Mouse (Mus musculus): ENCODE data around the gene Nop56. TPM values are rescaled to one million over a fixed set of nuclear protein-coding genes. Genes with fewer than 3 reads are reported as not detected.
A peak's percentile ranks its signal among the peaks of the same experiment; 100 is the strongest.

Gene Nop56
- polyA plus RNA-seq (2015; fragmentation: Nextera tagmentation; extraction: Ambion mirVana), result 230 and 253 TPM in 2 replicates

DNA sequence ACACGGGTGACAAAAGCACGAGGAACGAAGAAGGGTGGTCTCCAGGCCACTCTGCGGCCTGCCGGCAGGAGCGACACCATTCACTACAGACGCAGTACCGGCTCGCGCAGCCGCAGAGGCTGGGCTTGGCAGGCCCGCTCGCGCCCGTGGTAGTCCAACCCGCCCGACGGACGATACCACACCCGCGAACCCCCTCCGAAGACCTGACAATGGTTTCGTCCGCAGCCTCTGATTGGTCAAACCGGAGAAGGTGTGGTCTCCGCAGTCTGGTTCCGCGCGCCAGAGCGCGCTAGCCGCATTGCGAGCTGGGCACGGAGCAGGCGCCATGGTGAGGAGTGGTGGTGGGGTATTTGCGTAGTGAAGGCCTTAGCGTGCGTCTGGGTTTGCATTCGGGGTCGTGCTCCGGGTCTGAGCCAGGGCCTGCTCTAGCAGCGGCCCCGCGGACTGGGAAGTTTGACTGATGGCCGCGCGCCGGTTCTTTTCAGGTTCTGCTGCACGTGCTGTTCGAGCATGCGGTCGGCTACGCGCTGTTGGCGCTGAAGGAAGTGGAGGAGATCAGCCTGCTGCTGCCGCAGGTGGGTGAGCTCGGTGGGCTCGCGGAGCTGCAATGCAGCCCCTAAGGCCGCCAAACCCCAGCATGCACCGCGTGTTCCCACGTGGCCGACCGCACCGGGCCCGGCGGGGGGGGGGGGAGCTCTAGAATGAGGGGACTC is at the start of gene Nop56:
Gene Nop56, plus strand, starts transcription at position 282 of the 713 bp plus-strand sequence.
- Histone ChIP-seq H3K27ac (peak within 1 kb of the TSS; percentile 94), H3K36me3 (peaks cover 37% of the 10 kb centered on the region), H3K9ac (peak within 1 kb of the TSS; percentile 94), H3K9me3 (no peaks in the 10 kb centered on the region), H3K4me2 (peak within 1 kb of the TSS; percentile 78), H3K4me1 (replicated peaks) (peaks cover 32% of the 10 kb centered on the region), H3K27me3 (no peaks in the 10 kb centered on the region), H3K4me3 (peak within 1 kb of the TSS; percentile 91)
- WGBS, result under 1% methylated on average over 67 of the region's 68 CpGs
- ATAC-seq (ENCODE audit: low FRiP score), result peak; percentile 98

DNA sequence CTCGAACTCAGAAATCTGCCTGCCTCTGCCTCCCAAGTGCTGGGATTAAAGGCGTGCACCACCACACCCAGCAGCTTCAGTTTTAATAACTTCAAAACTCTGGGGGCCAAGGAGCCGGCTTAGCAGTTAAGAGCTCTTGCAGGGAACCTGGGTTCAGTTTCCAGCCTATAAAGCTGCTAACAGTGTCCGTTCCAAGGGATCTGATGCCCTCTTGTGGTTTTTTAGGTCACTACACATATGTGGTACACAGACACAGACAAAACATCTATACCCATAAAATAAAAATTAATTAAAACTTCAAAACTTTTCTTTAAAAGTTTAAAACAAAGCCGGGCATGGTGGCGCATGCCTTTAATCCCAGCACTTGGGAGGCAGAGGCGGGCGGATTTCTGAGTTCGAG is 27.3 kb upstream of the Nop56 start:
- Histone ChIP-seq H3K4me2 (no peak overlapping the region), H3K9ac (no peak overlapping the region), H3K36me3 (no peaks in the 10 kb centered on the region), H3K4me3 (no peak overlapping the region), H3K27me3 (peaks cover 7% of the 10 kb centered on the region; the same call in 1 of the 2 replicates), H3K4me1 (replicated peaks) (no peaks in the 10 kb centered on the region), H3K27ac (no peak overlapping the region), H3K9me3 (no peaks in the 10 kb centered on the region)
- WGBS, result 53% methylated on average over 9 of the region's 9 CpGs
- no peak for ATAC-seq (ENCODE audit: low FRiP score)

DNA sequence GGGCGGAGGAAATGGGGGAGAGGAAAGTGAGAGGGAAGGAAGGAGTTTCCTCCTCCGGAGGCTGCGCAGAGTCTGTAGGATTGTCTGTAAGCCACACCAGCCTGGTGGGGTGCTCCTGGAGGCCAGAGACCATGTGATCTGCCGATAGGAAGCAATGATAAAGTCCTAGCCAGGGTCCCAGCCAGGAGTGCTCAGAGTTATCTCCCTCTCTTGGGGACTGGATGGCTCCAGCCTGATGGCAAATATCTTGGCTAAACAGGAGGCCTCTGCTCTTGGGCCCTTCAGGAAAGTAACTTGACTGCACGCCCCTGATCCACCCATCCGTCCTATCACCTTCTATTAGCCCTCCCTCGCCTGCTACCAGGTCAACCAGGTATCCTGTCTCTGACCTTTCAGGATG is 26.0 kb upstream of the Nop56 start:
- no peak overlapping the region for H3K9ac ChIP-seq
- no peak overlapping the region for H3K27ac ChIP-seq
- ATAC-seq (ENCODE audit: low FRiP score), result no peak
- no peaks in the 10 kb centered on the region for H3K36me3 ChIP-seq
- WGBS, result 81% methylated on average over 7 of the region's 7 CpGs
- no peaks in the 10 kb centered on the region for H3K9me3 ChIP-seq
- peaks cover 7% of the 10 kb centered on the region; the same call in 1 of the 2 replicates for H3K27me3 ChIP-seq
- no peaks in the 10 kb centered on the region for H3K4me1 ChIP-seq (replicated peaks)
- H3K4me3 ChIP-seq, result no peak overlapping the region
- no peak overlapping the region for H3K4me2 ChIP-seq

DNA sequence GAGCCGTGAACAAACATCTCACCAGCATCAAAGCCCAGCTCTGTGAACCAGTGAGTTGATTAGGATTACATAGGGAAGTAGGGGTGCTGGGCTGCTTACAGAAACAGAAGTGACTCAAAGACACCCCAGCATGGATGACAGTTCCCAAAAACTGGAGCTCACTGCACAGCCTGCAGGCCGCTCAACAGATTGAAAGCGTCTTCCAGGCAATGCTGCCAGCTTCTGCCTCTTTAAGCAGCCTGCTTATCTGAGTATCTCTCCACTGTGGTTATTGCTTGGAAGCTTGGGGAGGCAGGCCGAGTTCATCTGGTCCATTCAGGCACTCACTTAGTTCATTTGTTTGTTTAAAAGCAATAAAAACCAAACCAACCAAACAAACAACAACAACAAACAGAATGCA is 17.5 kb upstream of the Nop56 start:
- Histone ChIP-seq H3K4me1 (replicated peaks) (no peaks in the 10 kb centered on the region), H3K27me3 (0 out of 2 replicates have a peak, but pooled peaks cover 2% of the 10 kb centered on the region), H3K4me2 (no peak overlapping the region), H3K4me3 (no peak overlapping the region), H3K36me3 (no peaks in the 10 kb centered on the region), H3K27ac (no peak overlapping the region), H3K9me3 (no peaks in the 10 kb centered on the region), H3K9ac (no peak overlapping the region)
- WGBS, result 88% methylated on average over 4 of the region's 4 CpGs
- ATAC-seq (ENCODE audit: low FRiP score), result no peak

DNA sequence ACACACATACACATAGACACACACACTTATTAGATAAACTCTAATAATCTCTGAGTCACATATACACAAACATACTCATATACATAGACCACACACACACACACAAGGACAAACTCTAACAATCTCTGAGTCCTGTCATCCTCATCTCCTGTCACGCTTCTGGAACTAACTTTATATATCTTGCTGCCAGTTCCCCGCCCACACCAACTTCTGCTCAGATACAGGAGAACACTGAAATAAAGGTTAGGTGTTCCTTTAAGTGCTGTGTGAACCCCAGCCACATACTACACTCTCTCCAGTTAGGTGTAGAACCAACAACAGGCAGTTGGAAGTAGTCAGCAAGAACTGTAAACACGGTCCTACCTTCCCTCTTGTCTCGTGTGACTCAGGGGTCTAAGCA is 13.4 kb upstream of the Nop56 start:
- Histone ChIP-seq H3K4me2 (no peak overlapping the region), H3K27ac (no peak overlapping the region), H3K36me3 (no peaks in the 10 kb centered on the region), H3K4me3 (no peak overlapping the region), H3K4me1 (replicated peaks) (no peaks in the 10 kb centered on the region), H3K9me3 (no peaks in the 10 kb centered on the region), H3K27me3 (0 out of 2 replicates have a peak, but pooled peaks cover 2% of the 10 kb centered on the region), H3K9ac (no peak overlapping the region)
- ATAC-seq (ENCODE audit: low FRiP score), result no peak
- 92% methylated on average over 4 of the region's 4 CpGs for WGBS

DNA sequence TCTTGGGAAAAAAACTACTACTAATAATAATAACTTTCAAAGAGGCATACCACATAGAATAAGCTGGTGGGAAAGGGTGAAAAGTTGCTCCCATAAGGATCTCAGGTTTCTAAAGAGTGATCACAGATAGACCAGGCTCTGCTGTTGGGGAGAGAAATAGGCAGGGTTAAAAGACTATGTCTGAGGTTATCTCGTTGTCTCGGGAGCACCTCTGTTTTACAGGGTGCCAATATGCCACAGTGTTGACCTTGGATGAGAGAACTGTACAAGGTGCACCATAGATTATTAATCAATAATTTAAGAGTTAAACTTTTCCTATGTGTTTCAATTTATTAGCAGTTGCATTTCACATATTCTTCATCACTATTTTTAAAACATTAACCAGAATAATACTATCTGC is 12.3 kb upstream of the Nop56 start:
- H3K4me3 ChIP-seq, result no peak overlapping the region
- H3K27me3 ChIP-seq, result 0 out of 2 replicates have a peak, but pooled peaks cover 2% of the 10 kb centered on the region
- no peaks in the 10 kb centered on the region for H3K36me3 ChIP-seq
- 87% methylated on average over 2 of the region's 2 CpGs for WGBS
- H3K27ac ChIP-seq, result no peak overlapping the region
- no peak for ATAC-seq (ENCODE audit: low FRiP score)
- H3K4me2 ChIP-seq, result no peak overlapping the region
- no peak overlapping the region for H3K9ac ChIP-seq
- no peaks in the 10 kb centered on the region for H3K9me3 ChIP-seq
- H3K4me1 ChIP-seq (replicated peaks), result no peaks in the 10 kb centered on the region

DNA sequence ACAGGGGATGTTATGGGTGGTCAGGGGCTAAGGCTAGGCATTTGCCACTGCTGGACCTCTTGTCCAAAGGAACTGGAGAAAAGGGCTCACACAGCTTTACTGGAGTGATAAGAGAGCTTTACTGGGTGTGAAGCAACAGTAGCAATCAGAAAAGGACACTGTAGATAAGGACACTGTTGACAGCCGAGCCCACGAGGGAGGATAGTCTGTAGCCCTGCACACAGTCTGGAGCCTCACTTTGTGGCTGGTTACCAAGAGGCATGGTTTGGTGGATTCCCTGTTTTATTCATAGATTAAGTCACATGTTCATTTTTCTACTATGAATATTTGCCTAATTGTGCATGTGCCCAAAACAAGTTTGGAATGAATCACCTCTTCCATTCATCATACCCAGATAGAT is 11.8 kb upstream of the Nop56 start:
- H3K4me1 ChIP-seq (replicated peaks), result no peaks in the 10 kb centered on the region
- H3K4me3 ChIP-seq, result no peak overlapping the region
- ATAC-seq (ENCODE audit: low FRiP score), result no peak
- no peak overlapping the region for H3K4me2 ChIP-seq
- H3K27me3 ChIP-seq, result 0 out of 2 replicates have a peak, but pooled peaks cover 2% of the 10 kb centered on the region
- 85% methylated on average over 2 of the region's 2 CpGs for WGBS
- no peaks in the 10 kb centered on the region for H3K36me3 ChIP-seq
- H3K9ac ChIP-seq, result no peak overlapping the region
- H3K27ac ChIP-seq, result no peak overlapping the region
- no peaks in the 10 kb centered on the region for H3K9me3 ChIP-seq

DNA sequence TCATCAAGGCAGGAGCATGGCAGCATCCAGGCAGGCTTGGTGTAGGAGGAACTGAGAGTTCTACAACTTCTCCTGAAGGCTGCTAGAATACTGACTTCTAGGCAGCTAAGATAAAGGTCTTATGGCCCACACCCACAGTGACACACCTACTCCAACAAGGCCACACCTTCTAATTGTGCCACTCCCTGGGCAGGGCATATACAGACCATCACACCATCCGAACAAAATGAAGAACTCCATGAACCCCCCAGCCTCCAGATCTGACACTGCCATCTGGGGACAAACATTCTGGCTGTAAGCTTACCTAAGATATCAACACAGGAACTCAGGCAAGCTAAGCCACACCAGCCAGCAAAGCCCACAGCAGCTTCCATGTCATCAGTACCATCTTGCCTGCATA is 8.7 kb upstream of the Nop56 start:
- no peaks in the 10 kb centered on the region for H3K9me3 ChIP-seq
- 97% methylated on average over 1 of the region's 1 CpGs for WGBS
- H3K4me2 ChIP-seq, result no peak overlapping the region
- H3K27me3 ChIP-seq, result 0 out of 2 replicates have a peak, but pooled peaks cover 2% of the 10 kb centered on the region
- no peak overlapping the region for H3K27ac ChIP-seq
- H3K36me3 ChIP-seq, result no peaks in the 10 kb centered on the region
- no peak overlapping the region for H3K9ac ChIP-seq
- ATAC-seq (ENCODE audit: low FRiP score), result no peak
- H3K4me1 ChIP-seq (replicated peaks), result no peaks in the 10 kb centered on the region
- H3K4me3 ChIP-seq, result no peak overlapping the region

DNA sequence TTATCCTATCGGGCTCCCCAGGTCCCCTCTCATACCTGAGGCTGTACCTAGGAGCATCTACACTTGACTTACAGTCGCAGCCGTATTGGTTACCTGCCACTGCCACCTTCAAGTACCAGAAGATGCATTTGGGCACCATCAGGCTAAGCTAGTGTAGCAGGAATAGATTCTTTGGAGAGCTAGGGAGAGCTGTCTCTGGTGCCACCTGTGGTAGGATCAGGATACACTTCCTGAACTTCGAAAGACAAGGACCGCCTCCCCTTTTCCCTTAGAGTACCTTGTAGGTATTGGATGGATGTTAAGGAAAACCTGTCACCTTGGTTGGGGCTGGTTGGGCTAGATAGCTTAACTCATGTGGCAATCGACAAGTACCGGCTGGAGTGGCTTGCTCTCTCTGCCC is 6.2 kb upstream of the Nop56 start:
- no peak for ATAC-seq (ENCODE audit: low FRiP score)
- no peaks in the 10 kb centered on the region for H3K9me3 ChIP-seq
- H3K4me1 ChIP-seq (replicated peaks), result peaks cover 3% of the 10 kb centered on the region
- no peak overlapping the region for H3K4me3 ChIP-seq
- no peaks in the 10 kb centered on the region for H3K36me3 ChIP-seq
- H3K4me2 ChIP-seq, result no peak overlapping the region
- 68% methylated on average over 7 of the region's 7 CpGs for whole genome bisulfite sequencing
- no peaks in the 10 kb centered on the region for H3K27me3 ChIP-seq
- no peak overlapping the region for H3K27ac ChIP-seq
- H3K9ac ChIP-seq, result no peak overlapping the region

DNA sequence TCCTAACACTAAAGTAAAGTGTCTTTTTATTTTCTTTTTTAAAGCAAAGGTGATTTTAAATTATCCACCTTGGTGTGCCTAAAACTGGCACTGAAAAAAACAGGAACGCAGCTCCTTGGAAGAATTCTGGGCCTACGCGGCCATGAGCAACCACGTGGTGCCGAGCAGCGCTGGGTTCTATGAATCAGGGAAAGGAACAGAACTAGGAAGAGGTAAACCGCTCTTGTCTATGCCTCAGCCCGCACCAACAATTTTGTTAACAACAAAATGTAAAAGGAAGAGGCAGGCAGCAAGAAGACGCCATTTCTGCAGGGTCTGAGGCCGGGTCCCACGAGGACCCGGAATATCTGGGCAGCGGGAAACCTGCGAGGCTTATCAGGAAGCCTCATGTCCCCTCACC is 498 bp upstream of the Nop56 start:
- Histone ChIP-seq H3K4me3 (peak overlapping the region; percentile 91), H3K4me1 (replicated peaks) (peaks cover 32% of the 10 kb centered on the region), H3K4me2 (peak overlapping the region; percentile 78), H3K27me3 (no peaks in the 10 kb centered on the region), H3K9ac (peak overlapping the region; percentile 87), H3K36me3 (peaks cover 35% of the 10 kb centered on the region), H3K9me3 (no peaks in the 10 kb centered on the region), H3K27ac (peak overlapping the region; percentile 94)
- WGBS, result 2% methylated on average over 14 of the region's 14 CpGs
- peak; percentile 55 for ATAC-seq (ENCODE audit: low FRiP score)

DNA sequence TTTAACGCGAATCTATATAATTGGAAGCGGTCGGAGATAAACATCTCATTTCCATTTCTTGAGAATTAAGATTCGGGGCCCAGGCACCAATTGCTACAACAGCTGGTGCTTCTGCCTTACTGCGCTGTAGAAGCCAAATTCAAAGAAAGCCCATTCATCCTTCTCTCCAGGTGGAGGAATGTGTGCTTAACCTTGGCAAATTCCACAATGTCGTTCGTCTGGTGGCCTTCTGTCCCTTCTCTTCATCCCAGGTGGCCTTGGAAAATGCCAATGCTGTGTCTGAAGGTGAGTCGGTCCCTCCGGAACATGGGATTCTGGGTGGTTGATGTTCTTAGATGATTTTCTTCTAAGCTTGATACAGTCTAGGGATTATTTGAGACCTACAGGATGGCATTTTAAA is 632 bp downstream of the Nop56 start:
- ATAC-seq (ENCODE audit: low FRiP score), result no peak
- no peaks in the 10 kb centered on the region for H3K27me3 ChIP-seq
- peaks cover 43% of the 10 kb centered on the region for H3K36me3 ChIP-seq
- peak overlapping the region; percentile 94 for H3K27ac ChIP-seq
- H3K9ac ChIP-seq, result peak overlapping the region; percentile 94
- H3K4me1 ChIP-seq (replicated peaks), result peaks cover 32% of the 10 kb centered on the region
- no peaks in the 10 kb centered on the region for H3K9me3 ChIP-seq
- peak overlapping the region; percentile 78 for H3K4me2 ChIP-seq
- peak overlapping the region; percentile 91 for H3K4me3 ChIP-seq
- WGBS, result 1% methylated on average over 10 of the region's 10 CpGs

DNA sequence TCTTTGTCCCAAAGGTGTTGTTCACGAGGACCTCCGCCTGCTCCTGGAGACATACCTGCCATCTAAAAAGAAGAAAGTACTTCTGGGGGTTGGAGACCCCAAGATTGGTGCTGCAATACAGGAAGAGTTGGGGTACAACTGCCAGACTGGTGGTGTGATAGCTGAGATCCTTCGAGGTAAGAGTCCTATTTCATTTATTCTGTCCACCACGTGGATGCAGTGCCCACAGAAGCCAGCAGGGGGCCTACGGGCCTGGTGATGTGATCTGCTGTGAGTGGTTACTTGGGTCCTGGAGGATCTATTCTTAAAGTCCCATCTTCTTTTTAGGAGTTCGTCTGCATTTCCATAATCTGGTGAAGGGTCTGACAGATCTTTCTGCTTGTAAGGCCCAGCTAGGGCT is 1.4 kb downstream of the Nop56 start:
- ATAC-seq (ENCODE audit: low FRiP score), result no peak
- H3K36me3 ChIP-seq, result peaks cover 51% of the 10 kb centered on the region

DNA sequence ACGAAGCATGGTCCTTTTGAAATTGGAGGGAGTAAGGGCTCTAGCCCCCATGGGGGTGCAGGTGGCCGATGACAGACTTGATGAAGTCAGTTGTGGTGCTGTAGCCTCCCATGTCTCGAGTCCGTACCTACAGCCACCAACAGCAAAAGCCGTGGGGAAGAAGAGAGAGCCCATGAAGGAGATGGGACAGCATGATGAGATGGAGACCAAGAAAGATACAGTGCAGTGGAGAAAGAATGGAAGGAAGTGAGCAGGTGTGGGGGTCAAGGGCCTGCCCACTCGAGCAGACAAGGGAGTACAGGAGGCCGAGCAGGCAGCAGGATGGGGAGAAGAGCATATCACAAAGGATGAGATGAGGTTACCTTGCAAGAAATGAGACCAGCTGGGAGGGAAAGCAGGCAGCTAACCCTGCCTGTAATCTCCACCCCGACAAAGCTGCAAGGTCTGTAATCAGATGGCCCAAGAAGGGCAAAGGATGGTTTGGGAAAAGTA is 5.4 kb downstream of the Nop56 start:
- H3K4me1 ChIP-seq (replicated peaks), result peaks cover 36% of the 10 kb centered on the region
- H3K9me3 ChIP-seq, result no peaks in the 10 kb centered on the region
- WGBS, result 45% methylated on average over 8 of the region's 8 CpGs
- H3K36me3 ChIP-seq, result peaks cover 63% of the 10 kb centered on the region
- H3K27ac ChIP-seq, result no peak overlapping the region
- no peak overlapping the region for H3K4me3 ChIP-seq
- no peak overlapping the region for H3K9ac ChIP-seq
- H3K27me3 ChIP-seq, result no peaks in the 10 kb centered on the region
- ATAC-seq (ENCODE audit: low FRiP score), result no peak
- no peak overlapping the region for H3K4me2 ChIP-seq

More for the DNA sequence above, 1.4 kb downstream of the Nop56 start:
- H3K9me3 ChIP-seq, result no peaks in the 10 kb centered on the region
- peak overlapping the region; percentile 91 for H3K4me3 ChIP-seq
- 43% methylated on average over 6 of the region's 6 CpGs for WGBS
- H3K27me3 ChIP-seq, result no peaks in the 10 kb centered on the region
- peak overlapping the region; percentile 78 for H3K4me2 ChIP-seq
- peaks cover 32% of the 10 kb centered on the region for H3K4me1 ChIP-seq (replicated peaks)
- peak overlapping the region; percentile 94 for H3K9ac ChIP-seq
- H3K27ac ChIP-seq, result no peak overlapping the region

Data from hindbrain, embryonic 13.5 days (tissue).